Mouse (Mus musculus) intestine, embryonic 14.5 days (tissue): ENCODE results near the gene Adora1. TPM values are rescaled to one million over a fixed set of nuclear protein-coding genes. Genes with fewer than 3 reads are reported as not detected.

ENCODE experiments used
- ATAC-seq: fragments of 200-750 bp; cut with Nextera tagmentation; replicated peaks from 2 replicates; pipeline ENCODE4 v1.8.0; 2017; ENCODE audit warnings: low read depth, moderate number of reproducible peaks, moderate TSS enrichment, moderate library complexity; ENCODE audit not compliant: low FRiP score, low TSS enrichment
- DNase-seq: peaks from one replicate; pipeline ENCODE4 v3.0.0-alpha.2; 2018; ENCODE audit warnings: low spot score
- H3K27ac ChIP-seq: fragments of 300-500 bp; sonication (generic); 2 replicates; pipeline ENCODE4 v1.5.1; 2014; ENCODE audit warnings: low read depth, mild to moderate bottlenecking, control low read depth
- H3K27me3 ChIP-seq: fragments of 300-500 bp; sonication (generic); replicated peaks from 2 replicates; pipeline ENCODE4 v1.6.1; 2014; ENCODE audit warnings: low read length, control low read depth; ENCODE audit not compliant: control insufficient read depth, insufficient read depth
- H3K36me3 ChIP-seq: fragments of 300-500 bp; sonication (generic); 2 replicates; pipeline ENCODE4 v1.6.1; 2014; ENCODE audit warnings: low read length, control low read depth; ENCODE audit not compliant: control insufficient read depth, insufficient read depth
- H3K4me1 ChIP-seq: fragments of 300-500 bp; sonication (generic); replicated peaks from 2 replicates; pipeline ENCODE4 v1.6.1; 2014; ENCODE audit warnings: low read length, control low read depth, mixed read lengths; ENCODE audit not compliant: control insufficient read depth, insufficient read depth
- H3K4me2 ChIP-seq: fragments of 300-500 bp; sonication (generic); 2 replicates; pipeline ENCODE4 v1.6.1; 2014; ENCODE audit warnings: low read length
- H3K4me3 ChIP-seq: fragments of 300-500 bp; sonication (generic); 2 replicates; pipeline ENCODE4 v1.5.1; 2014; ENCODE audit warnings: low read depth, low read length, control low read depth, mixed read lengths
- H3K9ac ChIP-seq: fragments of 300-500 bp; sonication (generic); 2 replicates; pipeline ENCODE4 v1.6.1; 2014; ENCODE audit warnings: mild to moderate bottlenecking, low read length
- H3K9me3 ChIP-seq: fragments of 300-500 bp; sonication (generic); 2 replicates; pipeline ENCODE4 v1.6.1; 2016; ENCODE audit warnings: low read length, control low read depth; ENCODE audit not compliant: control insufficient read depth
- WGBS: fragments of 180-500 bp; shearing (Covaris S2); extraction: QIAGEN DNeasy Blood & Tissue Kit; methylation state at CpG from one replicate; pipeline ENCODE4 v1.1.7; 2014; 5-methylcytosine and 5-hydroxymethylcytosine counted together
- polyA plus RNA-seq: library from polyadenylated mRNA; unstranded; fragments of >200 nt; fragmentation: Nextera tagmentation; extraction: Ambion mirVana; gene quantifications from 2 replicates; pipeline ENCODE4 v1.2.1, GENCODE M21; 2014

The Adora1 gene
- polyA plus RNA-seq, 1 experiment from 2014 or later, result 2.0 TPM

DNA sequence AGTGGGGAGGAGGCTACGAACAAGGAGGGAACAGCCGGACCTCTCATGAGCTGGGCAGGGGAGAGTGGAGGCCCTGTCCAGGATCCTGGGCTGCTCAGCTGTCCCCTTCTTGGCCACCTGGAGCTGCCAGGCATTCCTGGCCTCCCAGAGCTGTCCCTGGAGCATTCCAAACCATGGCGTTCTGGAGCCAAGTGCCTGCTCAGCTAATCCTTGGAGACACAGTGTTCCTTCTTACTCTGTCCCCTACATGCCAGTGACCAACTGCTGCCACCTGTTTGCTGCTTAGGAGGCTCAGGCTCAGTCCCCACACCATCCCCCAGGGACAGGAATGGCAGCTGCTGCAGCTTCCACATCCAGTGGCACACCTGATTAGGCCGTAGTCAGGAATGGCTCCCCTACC is 39.3 kb downstream of the Adora1 start:
- Histone ChIP-seq H3K4me1 (peaks cover 31% of the 10 kb centered on the region), H3K9me3 (no peaks in the 10 kb centered on the region), H3K4me3 (no peak overlapping the region), H3K36me3 (no peaks in the 10 kb centered on the region), H3K4me2 (no peak overlapping the region), H3K27ac (peak overlapping the region; percentile 74), H3K9ac (no peak overlapping the region), H3K27me3 (no peaks in the 10 kb centered on the region)
- 33% methylated on average over 4 of the region's 4 CpGs for WGBS
- 0 out of 2 replicates have a peak, but pooled peaks have one; percentile 28 for ATAC-seq
- no peak for DNase-seq

DNA sequence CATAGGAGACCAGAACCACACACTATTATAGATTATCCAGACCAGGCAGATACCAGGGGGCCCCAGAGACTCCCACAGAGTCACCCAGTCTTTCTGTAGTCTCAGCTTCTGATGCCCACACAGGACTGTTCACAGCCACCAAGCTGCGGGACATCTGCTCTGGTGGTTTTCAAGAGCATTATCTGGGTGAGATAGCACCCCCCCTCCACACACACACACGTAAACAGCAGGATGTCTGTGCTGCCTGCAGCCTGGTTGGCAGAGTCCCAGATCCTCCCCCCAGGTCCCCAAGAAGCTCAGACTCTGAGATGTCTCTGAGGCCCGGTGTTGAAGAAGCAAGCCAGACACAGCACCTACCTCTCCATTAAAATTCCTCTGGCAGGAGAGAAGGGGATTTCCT is 39.7 kb downstream of the Adora1 start:
- H3K9me3 ChIP-seq, result no peaks in the 10 kb centered on the region
- WGBS, result 21% methylated on average over 3 of the region's 3 CpGs
- H3K27ac ChIP-seq, result peak overlapping the region; percentile 74
- H3K27me3 ChIP-seq, result no peaks in the 10 kb centered on the region
- no peaks in the 10 kb centered on the region for H3K36me3 ChIP-seq
- H3K4me2 ChIP-seq, result no peak overlapping the region
- DNase-seq, result no peak
- ATAC-seq, result no peak
- peaks cover 31% of the 10 kb centered on the region for H3K4me1 ChIP-seq
- no peak overlapping the region for H3K9ac ChIP-seq
- no peak overlapping the region for H3K4me3 ChIP-seq

DNA sequence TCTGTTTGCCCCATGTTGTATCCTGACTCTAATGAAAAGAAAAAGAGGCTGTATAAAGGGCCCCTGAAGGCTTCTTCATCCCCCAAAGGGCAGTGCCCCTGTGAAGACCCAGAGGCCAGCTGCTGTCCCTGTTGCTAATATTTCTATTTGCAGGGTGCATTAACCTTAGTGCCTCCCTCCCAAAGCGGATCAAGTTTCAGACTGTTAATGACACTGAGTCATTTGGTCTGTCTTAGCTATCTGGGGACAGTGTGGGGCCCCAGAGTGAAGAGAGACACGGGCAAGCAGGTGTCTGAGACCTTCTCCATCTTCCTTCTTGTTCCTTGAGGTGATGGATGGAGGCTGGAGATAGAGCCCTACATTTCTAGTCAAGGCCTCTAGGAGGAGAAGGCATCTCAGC is 40.1 kb downstream of the Adora1 start:
- DNase-seq, result no peak
- H3K27ac ChIP-seq, result peak overlapping the region; percentile 74; the same call in 1 of the 2 replicates
- peaks cover 31% of the 10 kb centered on the region for H3K4me1 ChIP-seq
- no peaks in the 10 kb centered on the region for H3K9me3 ChIP-seq
- no peaks in the 10 kb centered on the region for H3K27me3 ChIP-seq
- ATAC-seq, result no peak
- no peak overlapping the region for H3K4me3 ChIP-seq
- no peak overlapping the region for H3K4me2 ChIP-seq
- 26% methylated on average over 2 of the region's 2 CpGs for WGBS
- H3K9ac ChIP-seq, result no peak overlapping the region
- H3K36me3 ChIP-seq, result no peaks in the 10 kb centered on the region

DNA sequence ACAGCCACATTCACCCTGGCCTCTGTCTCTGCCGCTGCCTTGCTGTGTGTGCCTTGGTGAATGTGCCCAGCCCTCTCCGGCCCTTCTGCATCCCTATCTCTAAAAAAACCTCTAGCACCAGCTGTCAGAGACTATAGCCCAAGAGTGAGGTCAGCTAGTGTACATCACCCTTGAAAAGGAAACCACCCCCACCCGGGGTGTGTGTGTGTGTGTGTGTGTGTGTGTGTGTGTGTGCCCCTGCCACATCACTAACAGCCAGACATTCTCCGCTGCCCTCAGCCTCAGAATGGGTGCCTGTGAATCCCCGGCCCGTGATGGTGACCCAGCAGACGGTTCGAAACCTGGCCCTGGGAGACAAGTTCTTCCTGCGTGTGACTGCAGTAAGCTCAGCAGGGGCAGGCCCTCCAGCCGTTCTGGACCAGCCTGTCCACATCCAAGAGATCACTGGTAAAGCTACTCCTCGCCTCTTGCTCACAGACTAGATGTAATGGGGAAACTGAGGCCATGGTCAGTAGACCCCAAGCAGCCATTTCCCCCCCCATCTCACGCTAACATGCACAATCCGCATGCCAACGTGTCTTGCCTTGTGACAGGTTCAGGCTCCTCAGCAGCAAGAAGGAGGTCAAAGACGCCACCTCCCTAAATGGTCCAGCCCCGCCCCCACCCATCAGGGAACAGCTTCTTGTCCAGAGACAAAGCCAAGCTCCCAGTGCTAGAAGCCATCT is 40.8 kb downstream of the Adora1 start:
- H3K4me1 ChIP-seq, result peaks cover 31% of the 10 kb centered on the region
- H3K27ac ChIP-seq, result no peak overlapping the region
- H3K36me3 ChIP-seq, result no peaks in the 10 kb centered on the region
- 75% methylated on average over 16 of the region's 16 CpGs for WGBS
- no peak for ATAC-seq
- H3K9ac ChIP-seq, result no peak overlapping the region
- no peak for DNase-seq
- H3K4me2 ChIP-seq, result no peak overlapping the region
- no peak overlapping the region for H3K4me3 ChIP-seq
- H3K9me3 ChIP-seq, result no peaks in the 10 kb centered on the region
- H3K27me3 ChIP-seq, result no peaks in the 10 kb centered on the region

DNA sequence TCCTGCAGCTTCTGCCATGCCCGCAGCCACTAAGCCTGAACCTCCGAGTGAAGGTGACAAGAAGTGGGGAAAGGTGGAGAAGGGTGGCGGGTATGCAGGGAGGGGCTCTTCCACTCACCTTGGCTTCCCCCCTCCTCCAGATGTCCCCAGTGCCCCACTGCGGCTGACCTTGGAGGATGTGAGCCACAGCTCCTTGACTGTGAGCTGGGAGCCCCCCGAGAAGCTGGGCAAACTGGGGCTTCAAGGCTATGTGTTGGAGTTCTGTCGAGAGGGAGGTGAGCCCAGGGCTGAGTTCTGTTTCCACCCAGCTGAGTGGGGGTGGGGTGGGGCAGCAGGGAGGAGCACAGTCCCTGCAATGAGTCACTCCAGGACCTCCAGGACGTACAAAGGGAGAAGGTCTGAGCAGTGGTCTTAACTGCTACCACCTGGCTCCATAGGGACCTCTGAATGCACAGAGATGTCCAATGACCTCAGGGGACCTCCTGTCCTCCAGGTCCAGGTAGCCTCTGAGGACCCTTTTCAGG is 41.5 kb downstream of the Adora1 start:
- Histone ChIP-seq H3K9ac (no peak overlapping the region), H3K4me3 (no peak overlapping the region), H3K4me1 (peaks cover 31% of the 10 kb centered on the region), H3K27me3 (no peaks in the 10 kb centered on the region), H3K27ac (no peak overlapping the region), H3K9me3 (no peaks in the 10 kb centered on the region), H3K4me2 (no peak overlapping the region), H3K36me3 (no peaks in the 10 kb centered on the region)
- DNase-seq, result no peak
- ATAC-seq, result no peak
- WGBS, result 59% methylated on average over 7 of the region's 7 CpGs

DNA sequence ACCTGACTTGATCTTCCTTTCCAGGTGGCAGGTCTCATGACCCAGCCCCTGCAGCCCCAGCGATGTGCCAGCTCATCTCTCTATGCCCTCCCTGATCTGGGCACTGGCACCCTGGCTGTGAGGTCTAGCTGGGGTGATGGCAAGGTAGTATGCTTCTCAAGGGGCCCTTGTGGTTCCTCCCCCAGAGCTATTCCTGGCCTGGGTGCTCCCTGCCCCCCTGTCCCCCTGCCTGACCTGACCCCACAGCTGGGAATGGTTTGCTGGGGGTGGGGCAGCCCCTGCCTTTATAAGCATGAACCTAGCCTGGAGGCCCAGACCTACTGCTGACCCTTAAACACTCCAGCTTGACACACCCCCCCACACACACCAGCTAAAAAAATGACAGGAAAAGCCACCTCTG is 42.1 kb downstream of the Adora1 start, which contains the start of gene Mybph:
Gene Mybph, plus strand, starts transcription at position 323 of the 400 bp plus-strand sequence.
- H3K27ac ChIP-seq, result no peak within 1 kb of the TSS
- peaks cover 31% of the 10 kb centered on the region for H3K4me1 ChIP-seq
- no peaks in the 10 kb centered on the region for H3K27me3 ChIP-seq
- H3K9me3 ChIP-seq, result no peaks in the 10 kb centered on the region
- no peaks in the 10 kb centered on the region for H3K36me3 ChIP-seq
- DNase-seq (no peak), ATAC-seq (no peak)
- no peak within 1 kb of the TSS for H3K4me3 ChIP-seq
- H3K4me2 ChIP-seq, result no peak within 1 kb of the TSS
- no peak within 1 kb of the TSS for H3K9ac ChIP-seq
- 67% methylated on average over 1 of the region's 1 CpGs for WGBS

DNA sequence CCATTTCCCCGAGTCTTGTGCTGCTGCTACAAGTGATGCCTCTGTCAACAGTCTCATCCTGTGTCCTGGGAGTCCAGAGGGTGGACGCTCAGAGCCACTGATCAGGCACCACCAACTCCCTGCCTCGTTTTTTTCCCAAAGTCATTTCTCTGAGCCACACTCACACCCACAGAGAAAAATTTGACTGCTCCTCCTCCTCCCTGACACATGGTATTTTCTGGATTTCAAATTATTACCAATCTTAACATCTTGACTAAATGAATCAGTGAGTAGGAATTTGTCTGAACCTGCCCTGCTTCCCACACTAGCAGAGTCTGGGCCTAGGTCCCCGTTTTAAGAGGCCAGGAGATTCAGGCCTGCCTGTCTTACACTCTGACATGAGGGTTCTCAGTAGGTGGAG is 43.2 kb downstream of the Adora1 start:
- Histone ChIP-seq H3K4me3 (no peak overlapping the region), H3K4me2 (no peak overlapping the region), H3K27ac (no peak overlapping the region), H3K4me1 (peaks cover 31% of the 10 kb centered on the region), H3K9ac (no peak overlapping the region), H3K27me3 (no peaks in the 10 kb centered on the region), H3K9me3 (no peaks in the 10 kb centered on the region), H3K36me3 (no peaks in the 10 kb centered on the region)
- DNase-seq, result no peak
- 40% methylated on average over 4 of the region's 4 CpGs for WGBS
- ATAC-seq, result no peak

DNA sequence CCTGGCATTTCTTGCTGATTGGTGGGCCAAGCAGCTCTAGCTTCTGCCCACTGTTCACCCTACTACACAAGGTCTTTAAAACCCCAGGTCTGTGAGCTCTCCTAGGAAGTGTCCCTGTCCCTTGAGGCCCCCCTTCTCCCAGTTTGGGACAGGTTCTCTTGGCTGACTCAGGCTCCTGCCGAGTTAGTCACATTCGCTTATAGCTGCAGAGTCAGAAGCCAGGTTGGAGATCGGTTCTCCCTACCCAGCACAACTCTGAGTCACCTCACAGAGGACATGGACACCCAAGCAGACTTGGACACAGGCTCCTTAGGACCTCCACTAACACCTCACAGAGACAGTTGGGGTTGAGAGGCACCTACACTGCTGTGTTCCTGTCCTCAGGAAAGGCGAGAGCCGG is 44.0 kb downstream of the Adora1 start:
- H3K9me3 ChIP-seq, result no peaks in the 10 kb centered on the region
- H3K27me3 ChIP-seq, result no peaks in the 10 kb centered on the region
- no peak overlapping the region for H3K9ac ChIP-seq
- WGBS, result 91% methylated on average over 5 of the region's 5 CpGs
- no peak overlapping the region for H3K4me2 ChIP-seq
- H3K36me3 ChIP-seq, result no peaks in the 10 kb centered on the region
- no peak overlapping the region for H3K4me3 ChIP-seq
- no peak for ATAC-seq
- peaks cover 27% of the 10 kb centered on the region for H3K4me1 ChIP-seq
- no peak for DNase-seq
- no peak overlapping the region for H3K27ac ChIP-seq
